Mouse (Mus musculus): Measurements from ENCODE around the gene Celsr3. TPM values are rescaled to one million over a fixed set of nuclear protein-coding genes. Genes with fewer than 3 reads are reported as not detected.

Gene Celsr3
- total and polyA plus RNA-seq, 2 experiments from 2014 or later: 5.8 to 86.4 TPM

DNA sequence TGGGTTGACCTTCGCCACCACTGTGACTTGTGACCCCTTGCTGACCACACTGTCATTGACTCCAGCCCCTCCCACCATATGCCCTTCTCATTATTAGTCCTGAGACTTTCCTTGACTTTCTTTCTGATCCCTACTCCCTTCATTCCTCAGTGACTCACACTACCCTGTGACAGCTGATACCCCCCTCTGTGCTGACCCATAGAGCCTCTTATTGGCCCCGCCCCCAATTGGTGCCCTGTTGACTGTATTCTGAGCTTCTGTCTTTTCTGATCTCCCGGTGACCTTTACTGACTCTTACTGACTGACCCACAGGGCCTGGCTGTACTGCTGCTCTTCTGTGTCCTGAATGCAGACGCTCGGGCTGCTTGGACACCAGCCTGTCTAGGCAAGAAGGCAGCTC is 19.3 kb downstream of the Celsr3 start:
- Histone ChIP-seq H3K4me3 (ENCODE audit: low read length) (no peak overlapping the region), H3K4me1 (ENCODE audit: insufficient read depth, low read length) (no peaks in the 10 kb centered on the region), H3K9me3 (ENCODE audit: low read length) (no peaks in the 10 kb centered on the region), H3K9ac (replicated peaks; ENCODE audit: low read length) (no peak overlapping the region), H3K27ac (no peak overlapping the region), H3K36me3 (ENCODE audit: insufficient read depth, low read length) (peaks cover 63% of the 10 kb centered on the region), H3K4me2 (ENCODE audit: low read depth, low read length) (no peak overlapping the region), H3K27me3 (ENCODE audit: insufficient read depth, low read length) (no peaks in the 10 kb centered on the region)
- 71% methylated on average over 5 of the region's 5 CpGs for WGBS
- no peak for ATAC-seq
- TF ChIP-seq CTCF (IDR thresholded peaks at IDR 0.05; ENCODE audit: low read depth): no peak
- no peak for DNase-seq (ENCODE audit: low spot score)

GRCm38 (mm10) chr9:108847374-108847773 is 21.3 kb downstream of the Celsr3 start:
- H3K27me3 ChIP-seq (ENCODE audit: insufficient read depth, low read length): no peaks in the 10 kb centered on the region
- H3K4me1 ChIP-seq (ENCODE audit: insufficient read depth, low read length): no peaks in the 10 kb centered on the region
- no peak overlapping the region for H3K4me2 ChIP-seq (ENCODE audit: low read depth, low read length)
- no peak for TF ChIP-seq CTCF (IDR thresholded peaks at IDR 0.05; ENCODE audit: low read depth)
- H3K4me3 ChIP-seq (ENCODE audit: low read length): no peak overlapping the region
- DNase-seq (ENCODE audit: low spot score): no peak
- no peak overlapping the region for H3K27ac ChIP-seq
- H3K36me3 ChIP-seq (ENCODE audit: insufficient read depth, low read length): peaks cover 62% of the 10 kb centered on the region
- no peak for ATAC-seq
- no peaks in the 10 kb centered on the region for H3K9me3 ChIP-seq (ENCODE audit: low read length)
- 82% methylated on average over 4 of the region's 4 CpGs for WGBS
- H3K9ac ChIP-seq (replicated peaks; ENCODE audit: low read length): no peak overlapping the region

- ATAC-seq (no peak), DNase-seq (ENCODE audit: low spot score) (no peak)
- no peaks in the 10 kb centered on the region for H3K9me3 ChIP-seq (ENCODE audit: low read length)
- H3K9ac ChIP-seq (replicated peaks; ENCODE audit: low read length): no peak overlapping the region
- H3K4me3 ChIP-seq (ENCODE audit: low read length): no peak overlapping the region
- H3K27me3 ChIP-seq (ENCODE audit: insufficient read depth, low read length): no peaks in the 10 kb centered on the region
- H3K4me1 ChIP-seq (ENCODE audit: insufficient read depth, low read length): no peaks in the 10 kb centered on the region
- TF ChIP-seq CTCF (IDR thresholded peaks at IDR 0.05; ENCODE audit: low read depth): no peak
- peaks cover 62% of the 10 kb centered on the region for H3K36me3 ChIP-seq (ENCODE audit: insufficient read depth, low read length)
- 81% methylated on average over 17 of the region's 17 CpGs for WGBS
- H3K27ac ChIP-seq: no peak overlapping the region
- H3K4me2 ChIP-seq (ENCODE audit: low read depth, low read length): no peak overlapping the region
Observed at GRCm38 (mm10) chr9:108848419-108848818, 22.3 kb downstream of the Celsr3 start.

DNA sequence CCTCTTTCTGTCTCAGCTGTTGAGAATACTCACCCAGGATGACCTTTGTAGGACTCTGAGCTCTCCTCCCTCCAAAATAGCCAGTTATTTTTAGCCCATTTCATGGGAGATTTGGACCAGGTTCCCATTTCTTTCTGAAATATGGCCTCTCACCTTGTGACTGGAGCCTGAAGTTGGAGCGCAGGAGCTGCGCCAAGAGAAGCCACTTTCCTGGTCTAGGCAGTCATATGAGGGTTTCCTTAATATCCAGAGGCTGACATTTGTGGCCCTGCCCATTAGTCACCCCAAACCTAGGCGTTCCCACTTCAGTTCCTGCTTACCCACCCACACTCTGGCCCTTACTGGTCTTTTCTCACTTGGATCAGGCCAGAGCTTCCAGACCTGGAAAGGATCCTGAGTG is 26.9 kb downstream of the Celsr3 start, which contains the start of gene Slc26a6:
Gene Slc26a6 (plus strand): TSS at position 308 of the 400 bp plus-strand sequence.
- no peaks in the 10 kb centered on the region for H3K27me3 ChIP-seq (ENCODE audit: insufficient read depth, low read length)
- H3K4me2 ChIP-seq (ENCODE audit: low read depth, low read length): peak within 1 kb of the TSS; percentile 69
- peak within 1 kb of the TSS; percentile 84 for H3K27ac ChIP-seq
- WGBS: 95% methylated on average over 3 of the region's 3 CpGs
- TF ChIP-seq CTCF (IDR thresholded peaks at IDR 0.05; ENCODE audit: low read depth): no peak
- peak within 1 kb of the TSS; percentile 66 for H3K4me3 ChIP-seq (ENCODE audit: low read length)
- DNase-seq (ENCODE audit: low spot score) (no peak), ATAC-seq (no peak)
- 0 out of 2 replicates have a peak, but pooled peaks cover 8% of the 10 kb centered on the region for H3K4me1 ChIP-seq (ENCODE audit: insufficient read depth, low read length)
- H3K36me3 ChIP-seq (ENCODE audit: insufficient read depth, low read length): peaks cover 35% of the 10 kb centered on the region
- peak within 1 kb of the TSS; percentile 62 for H3K9ac ChIP-seq (replicated peaks; ENCODE audit: low read length)
- no peaks in the 10 kb centered on the region for H3K9me3 ChIP-seq (ENCODE audit: low read length)

- H3K4me1 ChIP-seq (ENCODE audit: insufficient read depth, low read length): 0 out of 2 replicates have a peak, but pooled peaks cover 8% of the 10 kb centered on the region
- DNase-seq (ENCODE audit: low spot score): peak; percentile 98
- peak overlapping the region; percentile 62 for H3K9ac ChIP-seq (replicated peaks; ENCODE audit: low read length)
- H3K9me3 ChIP-seq (ENCODE audit: low read length): no peaks in the 10 kb centered on the region
- peak; percentile 69 for TF ChIP-seq CTCF (IDR thresholded peaks at IDR 0.05; ENCODE audit: low read depth)
- WGBS: 2% methylated on average over 25 of the region's 25 CpGs
- H3K27me3 ChIP-seq (ENCODE audit: insufficient read depth, low read length): no peaks in the 10 kb centered on the region
- peak; percentile 92 for ATAC-seq
- H3K4me3 ChIP-seq (ENCODE audit: low read length): peak overlapping the region; percentile 66
- H3K4me2 ChIP-seq (ENCODE audit: low read depth, low read length): peak overlapping the region; percentile 69
- peaks cover 35% of the 10 kb centered on the region for H3K36me3 ChIP-seq (ENCODE audit: insufficient read depth, low read length)
- peak overlapping the region; percentile 84 for H3K27ac ChIP-seq
Observed at GRCm38 (mm10) chr9:108853635-108854240, 27.6 kb downstream of the Celsr3 start.

- DNase-seq (ENCODE audit: low spot score) (peak; percentile 93), ATAC-seq (peak; percentile 85)
- Histone ChIP-seq H3K4me1 (ENCODE audit: insufficient read depth, low read length) (0 out of 2 replicates have a peak, but pooled peaks cover 8% of the 10 kb centered on the region), H3K4me3 (ENCODE audit: low read length) (peak overlapping the region; percentile 66), H3K27ac (peak overlapping the region; percentile 84), H3K9ac (replicated peaks; ENCODE audit: low read length) (peak overlapping the region; percentile 62), H3K9me3 (ENCODE audit: low read length) (no peaks in the 10 kb centered on the region), H3K4me2 (ENCODE audit: low read depth, low read length) (peak overlapping the region; percentile 69), H3K36me3 (ENCODE audit: insufficient read depth, low read length) (peaks cover 31% of the 10 kb centered on the region), H3K27me3 (ENCODE audit: insufficient read depth, low read length) (no peaks in the 10 kb centered on the region)
- no peak for TF ChIP-seq CTCF (IDR thresholded peaks at IDR 0.05; ENCODE audit: low read depth)
- WGBS: under 1% methylated on average over 28 of the region's 28 CpGs
Observed at GRCm38 (mm10) chr9:108854241-108854696, 28.1 kb downstream of the Celsr3 start.

- DNase-seq (ENCODE audit: low spot score) (no peak), ATAC-seq (no peak)
- Histone ChIP-seq H3K4me3 (ENCODE audit: low read length) (0 out of 2 replicates have a peak overlapping the region, but pooled peaks have one; percentile 66), H3K9ac (replicated peaks; ENCODE audit: low read length) (0 out of 2 replicates have a peak overlapping the region, but pooled peaks have one; percentile 62), H3K4me1 (ENCODE audit: insufficient read depth, low read length) (0 out of 2 replicates have a peak, but pooled peaks cover 8% of the 10 kb centered on the region), H3K27me3 (ENCODE audit: insufficient read depth, low read length) (no peaks in the 10 kb centered on the region), H3K4me2 (ENCODE audit: low read depth, low read length) (peak overlapping the region; percentile 69; the same call in 1 of the 2 replicates), H3K36me3 (ENCODE audit: insufficient read depth, low read length) (peaks cover 32% of the 10 kb centered on the region), H3K27ac (no peak overlapping the region), H3K9me3 (ENCODE audit: low read length) (no peaks in the 10 kb centered on the region)
- no peak for TF ChIP-seq CTCF (IDR thresholded peaks at IDR 0.05; ENCODE audit: low read depth)
- WGBS: 60% methylated on average over 5 of the region's 5 CpGs
Observed at GRCm38 (mm10) chr9:108855335-108855734, 29.2 kb downstream of the Celsr3 start.

Data from hindbrain, postnatal 0 days (tissue).